ENCODE assay signal across 9 mouse cellular contexts in genomic region chr1:105630481-105630880, GRCm38 (mm10). TPM values are rescaled to one million over a fixed set of nuclear protein-coding genes. Genes with fewer than 3 reads are reported as not detected.
DNase-seq lines count a peak whose midpoint lies in the region; ATAC-seq and TF ChIP-seq lines count a peak whose summit lies in the region.
"Had no signal": no experiment of that assay in that cellular context is flagged by ENCODE, and none has a peak within 500 bp of the region (broad histone marks: within the 10 kb centered on the region; RNA-seq: fewer than 3 reads in every experiment).

No protein-coding gene starts in this region.

- peak; percentile 90 for TF ChIP-seq CTCF in midbrain, postnatal 0 days (IDR thresholded peaks at IDR 0.05)

- no peaks in the 10 kb centered on the region for H3K4me1 ChIP-seq in embryonic facial prominence, embryonic 11.5 days (ENCODE audit: control insufficient read depth, insufficient read depth, low read length)
- no peaks in the 10 kb centered on the region for H3K4me1 ChIP-seq in embryonic facial prominence, embryonic 10.5 days
- no peaks in the 10 kb centered on the region for H3K4me1 ChIP-seq in midbrain, embryonic 11.5 days (ENCODE audit: control insufficient read depth, insufficient read depth, low read length)
- no peaks in the 10 kb centered on the region for H3K4me1 ChIP-seq in midbrain, embryonic 10.5 days
- no peaks in the 10 kb centered on the region for H3K4me1 ChIP-seq in midbrain, postnatal 0 days (ENCODE audit: insufficient read depth, low read length)

- H3K4me2 ChIP-seq in embryonic facial prominence, embryonic 11.5 days (ENCODE audit: low read depth, low read length): no peak overlapping the region
- no peak overlapping the region for H3K4me2 ChIP-seq in midbrain, embryonic 11.5 days
- H3K4me2 ChIP-seq in midbrain, postnatal 0 days (ENCODE audit: low read depth, low read length, poor library complexity, severe bottlenecking): no peak overlapping the region

- DNase-seq in embryonic facial prominence, embryonic 11.5 days (ENCODE audit: low spot score): peak; percentile 67
- DNase-seq in embryonic facial prominence, embryonic 10.5 days (ENCODE audit: low spot score): no peak
- DNase-seq in midbrain, embryonic 11.5 days (ENCODE audit: low spot score, missing footprints): peak; percentile 83
- DNase-seq in midbrain, embryonic 10.5 days (ENCODE audit: low spot score): no peak
- peak; percentile 46 to 72 for DNase-seq in cerebellum, postnatal 14 days
- DNase-seq in large intestine, adult 2 months (ENCODE audit: low read depth, low spot score): peak; percentile 18
- peak; percentile 87 for DNase-seq in midbrain, postnatal 0 days (ENCODE audit: low spot score)

- H3K27me3 ChIP-seq in embryonic facial prominence, embryonic 11.5 days (ENCODE audit: control insufficient read depth, insufficient read depth, low read length): no peaks in the 10 kb centered on the region
- no peaks in the 10 kb centered on the region for H3K27me3 ChIP-seq in embryonic facial prominence, embryonic 10.5 days (replicated peaks; ENCODE audit: low read depth, poor library complexity, severe bottlenecking)
- no peaks in the 10 kb centered on the region for H3K27me3 ChIP-seq in midbrain, embryonic 11.5 days (ENCODE audit: control insufficient read depth, insufficient read depth, low read length)
- H3K27me3 ChIP-seq in midbrain, embryonic 10.5 days (ENCODE audit: low read depth, poor library complexity, severe bottlenecking): no peaks in the 10 kb centered on the region
- no peaks in the 10 kb centered on the region for H3K27me3 ChIP-seq in midbrain, postnatal 0 days (ENCODE audit: insufficient read depth, low read length)
- H3K27me3 ChIP-seq: megakaryocyte, embryonic 14.5 days had no signal

- H3K9ac ChIP-seq in embryonic facial prominence, embryonic 11.5 days (replicated peaks; ENCODE audit: low read length): no peak overlapping the region
- H3K9ac ChIP-seq in midbrain, embryonic 11.5 days (ENCODE audit: low read length): no peak overlapping the region
- H3K9ac ChIP-seq in midbrain, postnatal 0 days (replicated peaks; ENCODE audit: low read length, poor library complexity, severe bottlenecking): no peak overlapping the region

- no peaks in the 10 kb centered on the region for H3K9me3 ChIP-seq in embryonic facial prominence, embryonic 11.5 days (replicated peaks; ENCODE audit: control insufficient read depth, low read length)
- H3K9me3 ChIP-seq in embryonic facial prominence, embryonic 10.5 days: no peaks in the 10 kb centered on the region
- no peaks in the 10 kb centered on the region for H3K9me3 ChIP-seq in midbrain, embryonic 11.5 days (ENCODE audit: control insufficient read depth, low read length)
- H3K9me3 ChIP-seq in midbrain, embryonic 10.5 days (replicated peaks): no peaks in the 10 kb centered on the region
- no peaks in the 10 kb centered on the region for H3K9me3 ChIP-seq in midbrain, postnatal 0 days (ENCODE audit: low read length)
- H3K9me3 ChIP-seq: megakaryocyte, embryonic 14.5 days had no signal

- no peak overlapping the region for H3K27ac ChIP-seq in embryonic facial prominence, embryonic 11.5 days (replicated peaks; ENCODE audit: low read depth, low read length)
- no peak overlapping the region for H3K27ac ChIP-seq in embryonic facial prominence, embryonic 10.5 days (replicated peaks)
- H3K27ac ChIP-seq in midbrain, embryonic 11.5 days (ENCODE audit: low read depth, low read length): no peak overlapping the region
- H3K27ac ChIP-seq in midbrain, embryonic 10.5 days (replicated peaks): no peak overlapping the region
- H3K27ac ChIP-seq in midbrain, postnatal 0 days (ENCODE audit: low read depth, low read length): no peak overlapping the region

- H3K4me3 ChIP-seq in embryonic facial prominence, embryonic 11.5 days (ENCODE audit: low read depth, low read length): no peak overlapping the region
- H3K4me3 ChIP-seq in embryonic facial prominence, embryonic 10.5 days: no peak overlapping the region
- H3K4me3 ChIP-seq in midbrain, embryonic 11.5 days (ENCODE audit: low read depth, low read length): no peak overlapping the region
- H3K4me3 ChIP-seq in midbrain, embryonic 10.5 days: no peak overlapping the region
- no peak overlapping the region for H3K4me3 ChIP-seq in midbrain, postnatal 0 days (ENCODE audit: low read depth, low read length)
- H3K4me3 ChIP-seq: megakaryocyte, embryonic 14.5 days had no signal

- no peak for ATAC-seq in embryonic facial prominence, embryonic 11.5 days (replicated peaks; ENCODE audit: insufficient number of reproducible peaks, low FRiP score, low TSS enrichment, low read depth)
- ATAC-seq in midbrain, embryonic 11.5 days (ENCODE audit: low FRiP score): peak; percentile 50; the same call in 1 of the 2 replicates
- no peak for ATAC-seq in midbrain, postnatal 0 days (ENCODE audit: low FRiP score)
- ATAC-seq in erythroid progenitor cell, adult 5-6 weeks (replicated peaks; ENCODE audit: low FRiP score, poor library complexity, severe bottlenecking): no peak

- H3K36me3 ChIP-seq in embryonic facial prominence, embryonic 11.5 days (replicated peaks; ENCODE audit: control insufficient read depth, insufficient read depth, low read depth, low read length): no peaks in the 10 kb centered on the region
- 0 out of 2 replicates have a peak, but pooled peaks cover 2% of the 10 kb centered on the region for H3K36me3 ChIP-seq in embryonic facial prominence, embryonic 10.5 days (replicated peaks)
- no peaks in the 10 kb centered on the region for H3K36me3 ChIP-seq in midbrain, embryonic 11.5 days (ENCODE audit: control insufficient read depth, insufficient read depth, low read length)
- H3K36me3 ChIP-seq in midbrain, embryonic 10.5 days: no peaks in the 10 kb centered on the region
- H3K36me3 ChIP-seq in midbrain, postnatal 0 days (ENCODE audit: insufficient read depth, low read length): no peaks in the 10 kb centered on the region

- 44% methylated on average over 3 of the region's 3 CpGs for WGBS in embryonic facial prominence, embryonic 11.5 days
- whole genome bisulfite sequencing in embryonic facial prominence, embryonic 10.5 days: 45% methylated on average over 3 of the region's 3 CpGs
- WGBS in midbrain, embryonic 11.5 days: 50% methylated on average over 3 of the region's 3 CpGs
- 51% methylated on average over 3 of the region's 3 CpGs for WGBS in midbrain, embryonic 10.5 days
- WGBS in large intestine, adult 2 months: 29% methylated on average over 3 of the region's 3 CpGs
- 28% methylated on average over 3 of the region's 3 CpGs for WGBS in midbrain, postnatal 0 days

RNA-seq across cellular contexts. Expression of gene Pign, which starts 33.0 kb away (rescaled TPM):
- 12.6 and 14.9 TPM in 2 replicates for polyA plus RNA-seq in embryonic facial prominence, embryonic 11.5 days (2014; fragmentation: Nextera tagmentation; extraction: Ambion mirVana)
- polyA plus RNA-seq in embryonic facial prominence, embryonic 10.5 days (2016; fragmentation: Nextera tagmentation; extraction: Ambion mirVana): 12.8 and 13.6 TPM in 2 replicates
- polyA plus RNA-seq in midbrain, embryonic 11.5 days (2014; fragmentation: Nextera tagmentation; extraction: Ambion mirVana): 13.2 and 14.3 TPM in 2 replicates
- 11.1 and 12.9 TPM in 2 replicates for polyA plus RNA-seq in midbrain, embryonic 10.5 days (2016; fragmentation: Nextera tagmentation; extraction: Ambion mirVana)
- 9.1 and 13.3 TPM in 2 replicates for polyA plus RNA-seq in large intestine, adult 2 months (2012; rRNA removed)
- total RNA-seq in midbrain, postnatal 0 days (2014; rRNA removed): 32.4 and 33.5 TPM in 2 replicates
- polyA plus RNA-seq in midbrain, postnatal 0 days (2015; fragmentation: Nextera tagmentation; extraction: Ambion mirVana): 5.8 and 6.7 TPM in 2 replicates
- 13.0 and 27.4 TPM in 2 replicates for total RNA-seq in erythroid progenitor cell, adult 5-6 weeks (2015; ENCODE audit: low replicate concordance)
- 26.7 and 33.8 TPM in 2 replicates for total RNA-seq in erythroid progenitor cell, adult 5-6 weeks (2017; ENCODE audit: low replicate concordance)

RNA-seq across cellular contexts. Expression of gene Relch, which starts 33.2 kb away (rescaled TPM):
- 19.7 and 19.8 TPM in 2 replicates for polyA plus RNA-seq in embryonic facial prominence, embryonic 11.5 days (2014; fragmentation: Nextera tagmentation; extraction: Ambion mirVana)
- polyA plus RNA-seq in embryonic facial prominence, embryonic 10.5 days (2016; fragmentation: Nextera tagmentation; extraction: Ambion mirVana): 22.2 and 23.2 TPM in 2 replicates
- 27.9 and 30.1 TPM in 2 replicates for polyA plus RNA-seq in midbrain, embryonic 11.5 days (2014; fragmentation: Nextera tagmentation; extraction: Ambion mirVana)
- polyA plus RNA-seq in midbrain, embryonic 10.5 days (2016; fragmentation: Nextera tagmentation; extraction: Ambion mirVana): 24.5 and 27.3 TPM in 2 replicates
- 14.1 and 20.7 TPM in 2 replicates for polyA plus RNA-seq in large intestine, adult 2 months (2012; rRNA removed)
- 66.7 and 95.3 TPM in 2 replicates for total RNA-seq in midbrain, postnatal 0 days (2014; rRNA removed)
- 38.5 and 50.5 TPM in 2 replicates for polyA plus RNA-seq in midbrain, postnatal 0 days (2015; fragmentation: Nextera tagmentation; extraction: Ambion mirVana)
- total RNA-seq in erythroid progenitor cell, adult 5-6 weeks (2015; ENCODE audit: low replicate concordance): 69.2 and 70.4 TPM in 2 replicates
- 36.8 and 73.9 TPM in 2 replicates for total RNA-seq in erythroid progenitor cell, adult 5-6 weeks (2017; ENCODE audit: low replicate concordance)

Comparison
In these comparisons a context has a peak if more than half of its experiments do, and no peak if none do; other contexts are left out.
1. DNase-seq: peak in embryonic facial prominence, embryonic 11.5 days (single experiment), midbrain, embryonic 11.5 days (single experiment), cerebellum, postnatal 14 days (2 of 2), large intestine, adult 2 months (single experiment) and midbrain, postnatal 0 days (single experiment); none in embryonic facial prominence, embryonic 10.5 days (single experiment) and midbrain, embryonic 10.5 days (single experiment).